Mouse (Mus musculus): ENCODE results near the gene Ssr4. TPM values are rescaled to one million over a fixed set of nuclear protein-coding genes. Genes with fewer than 3 reads are reported as not detected.

Gene Ssr4
- polyA plus RNA-seq, 1 experiment from 2014 or later = 169 TPM

DNA sequence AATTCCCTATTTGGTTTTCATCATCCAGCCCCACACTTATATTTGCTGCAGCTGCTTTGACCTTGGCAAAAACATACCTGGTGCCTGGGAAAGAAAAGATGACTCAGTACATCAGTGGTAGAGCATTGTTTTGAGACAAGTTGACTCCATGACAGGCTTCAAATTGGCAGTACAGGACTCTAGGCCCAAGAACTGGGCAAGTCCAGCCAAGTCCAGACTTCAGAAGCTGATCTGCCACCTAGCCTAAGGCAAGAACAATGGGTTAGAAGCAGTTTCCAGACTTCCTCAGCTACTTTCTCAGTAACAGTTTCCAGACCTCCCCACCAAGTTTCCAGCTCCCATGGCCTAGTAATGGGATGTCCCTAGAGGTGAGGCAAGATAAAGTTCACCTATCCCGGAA is 48.9 kb downstream of the Ssr4 start:
- ATAC-seq (ENCODE audit: low read depth) = no peak
- no peak overlapping the region for H3K27ac ChIP-seq (ENCODE audit: low read depth, low read length)
- no peaks in the 10 kb centered on the region for H3K4me1 ChIP-seq (ENCODE audit: control insufficient read depth, insufficient read depth, low read length)
- no peaks in the 10 kb centered on the region for H3K27me3 ChIP-seq (ENCODE audit: control insufficient read depth, insufficient read depth, low read length)
- H3K36me3 ChIP-seq (ENCODE audit: control insufficient read depth, insufficient read depth, low read length) = no peaks in the 10 kb centered on the region
- WGBS = 89% methylated on average over 1 of the region's 1 CpGs
- H3K4me2 ChIP-seq (ENCODE audit: low read depth, low read length) = no peak overlapping the region
- no peaks in the 10 kb centered on the region for H3K9me3 ChIP-seq (ENCODE audit: control insufficient read depth, low read length)
- no peak overlapping the region for H3K9ac ChIP-seq (replicated peaks; ENCODE audit: low read depth, low read length)
- no peak overlapping the region for H3K4me3 ChIP-seq (ENCODE audit: low read depth, low read length)

DNA sequence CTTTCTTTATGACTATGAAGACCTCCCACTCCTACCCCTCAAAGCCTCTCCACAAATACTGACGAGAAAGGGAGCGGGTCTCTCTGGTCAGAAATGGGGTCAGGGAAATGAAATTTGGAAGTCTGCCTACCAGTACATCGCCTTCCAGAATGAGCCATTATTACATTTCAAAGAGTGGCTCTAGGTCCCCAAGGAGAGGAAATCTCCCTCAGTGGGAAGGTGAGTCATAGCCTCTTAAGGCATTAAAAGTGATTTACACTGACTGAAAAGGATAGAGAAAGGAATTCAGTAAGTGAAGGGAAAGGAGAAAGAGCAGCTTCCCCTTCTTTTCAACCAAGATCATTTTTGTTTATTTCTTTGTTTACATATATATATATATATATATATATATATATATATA is 49.9 kb downstream of the Ssr4 start:
- ATAC-seq (ENCODE audit: low read depth) = no peak
- WGBS = 80% methylated on average over 3 of the region's 3 CpGs
- no peak overlapping the region for H3K9ac ChIP-seq (replicated peaks; ENCODE audit: low read depth, low read length)
- H3K27me3 ChIP-seq (ENCODE audit: control insufficient read depth, insufficient read depth, low read length) = no peaks in the 10 kb centered on the region
- H3K9me3 ChIP-seq (ENCODE audit: control insufficient read depth, low read length) = no peaks in the 10 kb centered on the region
- no peaks in the 10 kb centered on the region for H3K4me1 ChIP-seq (ENCODE audit: control insufficient read depth, insufficient read depth, low read length)
- no peak overlapping the region for H3K27ac ChIP-seq (ENCODE audit: low read depth, low read length)
- no peaks in the 10 kb centered on the region for H3K36me3 ChIP-seq (ENCODE audit: control insufficient read depth, insufficient read depth, low read length)
- no peak overlapping the region for H3K4me3 ChIP-seq (ENCODE audit: low read depth, low read length)
- no peak overlapping the region for H3K4me2 ChIP-seq (ENCODE audit: low read depth, low read length)

Other genes with a start within 250 kb of the Ssr4 start
- gene Dusp9, start 147.6 kb upstream of the Ssr4 start, polyA plus RNA-seq (2014; fragmentation: Nextera tagmentation; extraction: Ambion mirVana) = 0.19 and 0.31 TPM in 2 replicates
- gene Pnck, start 126.9 kb upstream of the Ssr4 start, polyA plus RNA-seq (2014; fragmentation: Nextera tagmentation; extraction: Ambion mirVana) = 142 and 186 TPM in 2 replicates
- gene Slc6a8, start 113.9 kb upstream of the Ssr4 start, polyA plus RNA-seq (2014; fragmentation: Nextera tagmentation; extraction: Ambion mirVana) = 9.7 and 11.6 TPM in 2 replicates
- gene Bcap31, start 70.9 kb upstream of the Ssr4 start, polyA plus RNA-seq (2014; fragmentation: Nextera tagmentation; extraction: Ambion mirVana) = 112 and 132 TPM in 2 replicates
- gene Abcd1, start 70.4 kb upstream of the Ssr4 start, polyA plus RNA-seq (2014; fragmentation: Nextera tagmentation; extraction: Ambion mirVana) = 9.2 and 10.2 TPM in 2 replicates
- 0.07 and 0.73 TPM in 2 replicates for gene Plxnb3, start 29.9 kb upstream of the Ssr4 start, polyA plus RNA-seq (2014; fragmentation: Nextera tagmentation; extraction: Ambion mirVana)
- 1.2 and 2.4 TPM in 2 replicates for gene Srpk3, start 12.6 kb upstream of the Ssr4 start, polyA plus RNA-seq (2014; fragmentation: Nextera tagmentation; extraction: Ambion mirVana)
- gene Idh3g, start 131 bp upstream of the Ssr4 start, polyA plus RNA-seq (2014; fragmentation: Nextera tagmentation; extraction: Ambion mirVana) = 264 and 309 TPM in 2 replicates
- gene Pdzd4, start 37.9 kb downstream of the Ssr4 start, polyA plus RNA-seq (2014; fragmentation: Nextera tagmentation; extraction: Ambion mirVana) = 5.4 and 6.5 TPM in 2 replicates
- gene Avpr2, start 105.1 kb downstream of the Ssr4 start, polyA plus RNA-seq (2014; fragmentation: Nextera tagmentation; extraction: Ambion mirVana) = 0.09 TPM in 1 of 2 replicates, not detected in the other
- gene L1cam, start 109.1 kb downstream of the Ssr4 start, polyA plus RNA-seq (2014; fragmentation: Nextera tagmentation; extraction: Ambion mirVana) = 107 and 136 TPM in 2 replicates
- gene Arhgap4, start 134.8 kb downstream of the Ssr4 start, polyA plus RNA-seq (2014; fragmentation: Nextera tagmentation; extraction: Ambion mirVana) = 3.3 and 3.8 TPM in 2 replicates
- gene Naa10, start 134.9 kb downstream of the Ssr4 start, polyA plus RNA-seq (2014; fragmentation: Nextera tagmentation; extraction: Ambion mirVana) = 94.5 and 106 TPM in 2 replicates
- gene Renbp, start 143.8 kb downstream of the Ssr4 start, polyA plus RNA-seq (2014; fragmentation: Nextera tagmentation; extraction: Ambion mirVana) = 6.5 and 7.9 TPM in 2 replicates
- gene Hcfc1, start 179.3 kb downstream of the Ssr4 start, polyA plus RNA-seq (2014; fragmentation: Nextera tagmentation; extraction: Ambion mirVana) = 59.6 and 63.5 TPM in 2 replicates
- 31.3 and 39.7 TPM in 2 replicates for gene Irak1, start 236.9 kb downstream of the Ssr4 start, polyA plus RNA-seq (2014; fragmentation: Nextera tagmentation; extraction: Ambion mirVana)

Measured in neural tube, embryonic 14.5 days (tissue).